Mouse (Mus musculus) MEL (cell line): ENCODE data around the gene Olfr1508.

Experiments
- CTCF ChIP-seq, 3 experiments: IDR thresholded peaks in 2 of 3; conservative IDR thresholded peaks in 1 of 3; 2 replicates each; pipeline ENCODE4 v1.5.1; 2011 to 2012; ENCODE audit warnings: low read length in 3 of 3, low read depth in 2 of 3, mild to moderate bottlenecking in 2 of 3, improper control_type of control experiment in 1 of 3, inconsistent platforms in 1 of 3, mixed read lengths in 1 of 3, moderate library complexity in 1 of 3; ENCODE audit not compliant: control insufficient read depth in 1 of 3, insufficient read depth in 1 of 3, poor library complexity in 1 of 3, severe bottlenecking in 1 of 3
- EP300 ChIP-seq, 2 experiments: IDR thresholded peaks; 2 replicates each; pipeline ENCODE4 v1.6.1; 2011; ENCODE audit warnings: improper control_type of control experiment in 2 of 2, low read length in 2 of 2, low read depth in 1 of 2, mild to moderate bottlenecking in 1 of 2
- ETS1 ChIP-seq: IDR thresholded peaks from 2 replicates; pipeline ENCODE4 v1.6.1; 2012; ENCODE audit warnings: low read depth, mild to moderate bottlenecking, inconsistent platforms, low read length, improper control_type of control experiment, moderate library complexity
- KAT2A ChIP-seq: conservative IDR thresholded peaks from 2 replicates; pipeline ENCODE4 v1.6.1; 2012; ENCODE audit warnings: low read depth, low read length, improper control_type of control experiment, inconsistent platforms
- MAFK ChIP-seq: IDR thresholded peaks from 2 replicates; pipeline ENCODE4 v1.6.1; 2011; ENCODE audit warnings: low read depth, mild to moderate bottlenecking, low read length, improper control_type of control experiment, borderline replicate concordance
- MAX ChIP-seq: IDR thresholded peaks from 2 replicates; pipeline ENCODE4 v1.6.1; 2011; ENCODE audit warnings: low read length, improper control_type of control experiment
- NRF1 ChIP-seq: IDR thresholded peaks from 2 replicates; pipeline ENCODE4 v1.6.1; 2014; ENCODE audit warnings: low read depth, mild to moderate bottlenecking, inconsistent platforms, low read length, improper control_type of control experiment, moderate library complexity; ENCODE audit not compliant: poor library complexity, insufficient read depth, severe bottlenecking
- POLR2A ChIP-seq, 2 experiments: IDR thresholded peaks; 2 replicates each; pipeline ENCODE4 v1.6.1; 2011 to 2012; ENCODE audit warnings: low read length in 2 of 2, mild to moderate bottlenecking in 2 of 2, control low read depth in 1 of 2, improper control_type of control experiment in 1 of 2, low read depth in 1 of 2, moderate library complexity in 1 of 2; ENCODE audit not compliant: control insufficient read depth in 1 of 2, insufficient read depth in 1 of 2, poor library complexity in 1 of 2
- RAD21 ChIP-seq: IDR thresholded peaks from 2 replicates; pipeline ENCODE4 v1.6.1; 2011; ENCODE audit warnings: mild to moderate bottlenecking, low read depth, low read length, improper control_type of control experiment
- SMC3 ChIP-seq: IDR thresholded peaks from 2 replicates; pipeline ENCODE4 v1.6.1; 2011; ENCODE audit warnings: low read depth, low read length, improper control_type of control experiment
- UBTF ChIP-seq: IDR thresholded peaks from 2 replicates; pipeline ENCODE4 v1.6.1; 2012; ENCODE audit warnings: low read depth, mild to moderate bottlenecking, inconsistent platforms, low read length, improper control_type of control experiment, moderate library complexity, borderline replicate concordance; ENCODE audit not compliant: insufficient read depth
- USF1 ChIP-seq: IDR thresholded peaks from 2 replicates; pipeline ENCODE4 v1.6.1; 2014; ENCODE audit warnings: low read depth, mild to moderate bottlenecking, inconsistent platforms, low read length, improper control_type of control experiment, moderate library complexity
- ZC3H11A ChIP-seq: IDR thresholded peaks from 2 replicates; pipeline ENCODE4 v1.6.1; 2012; ENCODE audit warnings: low read depth, mild to moderate bottlenecking, inconsistent platforms, low read length, improper control_type of control experiment

DNA sequence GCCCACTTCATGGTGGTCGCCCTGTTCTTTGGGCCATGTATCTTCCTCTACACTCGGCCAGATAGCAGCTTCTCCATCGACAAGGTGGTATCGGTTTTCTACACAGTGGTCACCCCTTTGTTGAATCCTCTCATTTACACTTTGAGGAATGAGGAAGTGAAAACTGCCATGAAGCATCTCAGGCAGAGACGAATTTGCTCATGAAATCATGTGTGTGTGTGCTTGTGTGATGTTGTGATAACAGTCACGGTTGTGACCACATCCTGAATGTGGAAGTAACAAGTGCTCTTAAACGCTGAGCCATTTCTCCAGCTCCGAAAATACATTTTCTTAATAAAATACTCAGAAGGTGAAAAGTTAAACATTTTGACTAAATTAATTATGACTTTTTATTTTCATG is 16.2 kb downstream of the Olfr1508 start:
- TF ChIP-seq POLR2A (IDR thresholded peaks at IDR 0.05; ENCODE audit: control insufficient read depth in 1 of 2, insufficient read depth in 1 of 2, low read depth in 1 of 2, low read length in 2 of 2, poor library complexity in 1 of 2) (no peak), KAT2A (no peak), CTCF (IDR thresholded peaks at IDR 0.05 in 2 of 3, conservative IDR thresholded peaks at IDR 0.05 in 1 of 3; ENCODE audit: control insufficient read depth in 1 of 3, insufficient read depth in 1 of 3, low read depth in 2 of 3, low read length in 3 of 3, poor library complexity in 1 of 3, severe bottlenecking in 1 of 3) (no peak), MAX (no peak), ETS1 (peak; percentile 93), SMC3 (no peak), ZC3H11A (no peak), MAFK (no peak), NRF1 (no peak), UBTF (no peak), USF1 (no peak), EP300 (IDR thresholded peaks at IDR 0.05; ENCODE audit: low read depth in 1 of 2, low read length in 2 of 2) (peak; percentile 94 to 95), RAD21 (no peak)
